Mouse (Mus musculus): Measurements from ENCODE around the gene Gm28047. TPM values are rescaled to one million over a fixed set of nuclear protein-coding genes. Genes with fewer than 3 reads are reported as not detected.

The Gm28047 gene
- total and polyA plus RNA-seq, 2 experiments from 2014 or later: not detected

DNA sequence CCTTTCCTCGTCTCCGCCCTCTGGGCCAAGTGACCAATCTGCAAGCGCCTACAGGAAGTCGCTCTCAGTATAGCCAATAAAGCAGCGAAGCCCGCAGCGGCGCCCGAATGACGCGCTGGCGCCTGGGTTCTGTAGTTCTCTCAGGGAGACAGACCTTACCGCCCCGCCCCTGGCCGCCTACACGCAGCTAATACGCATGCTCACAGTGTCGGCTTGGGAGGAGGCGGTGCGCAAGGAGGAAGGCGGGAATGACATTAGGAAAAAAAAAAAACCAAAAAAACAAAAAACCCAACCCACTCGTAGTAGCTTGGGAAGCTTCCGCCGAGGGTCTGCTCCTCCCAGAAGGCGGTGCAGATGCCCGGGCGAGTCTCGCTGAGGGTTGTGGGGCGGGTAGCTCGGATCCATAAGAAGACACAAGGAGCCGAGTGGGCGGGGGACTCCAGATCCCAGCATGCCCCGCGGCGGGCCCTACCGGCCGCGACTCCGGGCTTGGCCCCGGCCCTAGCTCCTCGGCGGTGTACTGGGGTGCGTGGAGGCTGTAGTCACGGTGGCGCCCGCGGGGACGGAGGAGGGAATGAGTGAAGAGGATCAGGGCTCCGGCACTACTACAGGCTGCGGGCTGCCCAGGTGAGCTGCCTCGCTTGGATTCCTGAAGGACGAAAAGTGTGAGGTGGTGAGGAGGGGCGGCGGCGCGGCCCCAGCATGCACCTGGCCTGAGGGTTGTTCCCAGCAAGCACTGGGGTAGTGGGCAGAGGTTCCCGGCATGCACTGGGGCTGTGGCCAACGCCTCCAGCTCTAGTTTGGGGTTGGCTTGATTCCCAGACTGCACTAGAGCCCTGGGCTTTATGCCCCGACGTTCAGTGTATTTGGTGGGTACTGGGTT, 106.7 kb downstream of the Gm28047 start, which contains the start of gene Tarbp2:
Gene Tarbp2 (plus strand): TSS at position 217 of the 883 bp plus-strand sequence.
- TF ChIP-seq CTCF (IDR thresholded peaks at IDR 0.05; ENCODE audit: low read depth): no peak
- TF ChIP-seq EP300 (IDR thresholded peaks at IDR 0.05; ENCODE audit: low read depth): peak; percentile 91
- peak within 1 kb of the TSS; percentile 93 for H3K4me2 ChIP-seq (ENCODE audit: low read depth, low read length)
- peak within 1 kb of the TSS; percentile 99 for H3K27ac ChIP-seq (ENCODE audit: low read depth)
- peak; percentile 99 for DNase-seq (ENCODE audit: low spot score)
- WGBS: under 1% methylated on average over 60 of the region's 60 CpGs
- H3K4me3 ChIP-seq (ENCODE audit: low read depth, low read length): peak within 1 kb of the TSS; percentile 61
- no peaks in the 10 kb centered on the region for H3K9me3 ChIP-seq (replicated peaks; ENCODE audit: control insufficient read depth, low read length)
- no peaks in the 10 kb centered on the region for H3K27me3 ChIP-seq (ENCODE audit: control insufficient read depth, insufficient read depth, low read length)
- peak within 1 kb of the TSS; percentile 79 for H3K9ac ChIP-seq (replicated peaks; ENCODE audit: low read depth, low read length)
- peaks cover 17% of the 10 kb centered on the region for H3K36me3 ChIP-seq (replicated peaks; ENCODE audit: control insufficient read depth, insufficient read depth, low read length)
- ATAC-seq (ENCODE audit: insufficient read depth, low read depth): peak; percentile 88
- peaks cover 23% of the 10 kb centered on the region for H3K4me1 ChIP-seq (ENCODE audit: control insufficient read depth, insufficient read depth)

DNA sequence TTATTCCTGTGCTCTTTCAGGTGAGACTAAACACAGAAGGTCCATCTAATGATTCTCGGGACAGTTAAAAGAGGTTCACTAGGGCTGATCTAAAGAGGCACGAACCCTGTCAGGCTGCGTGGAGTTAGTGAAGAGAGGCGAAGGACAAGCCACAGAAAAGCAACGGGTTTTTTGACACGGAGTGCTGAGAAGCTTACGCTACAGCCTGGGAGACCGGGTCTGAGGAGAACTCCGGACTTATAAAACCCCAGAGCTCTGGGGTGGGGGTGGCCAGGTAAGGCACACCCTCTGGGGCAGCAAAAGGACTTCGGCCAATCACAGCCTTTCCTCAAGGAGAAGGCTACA, 107.3 kb downstream of the Gm28047 start:
- ATAC-seq (ENCODE audit: insufficient read depth, low read depth): no peak
- peak overlapping the region; percentile 58 for H3K9ac ChIP-seq (replicated peaks; ENCODE audit: low read depth, low read length)
- peak overlapping the region; percentile 93 for H3K4me2 ChIP-seq (ENCODE audit: low read depth, low read length)
- peaks cover 23% of the 10 kb centered on the region for H3K4me1 ChIP-seq (ENCODE audit: control insufficient read depth, insufficient read depth)
- 0% methylated on average over 10 of the region's 10 CpGs for WGBS
- no peaks in the 10 kb centered on the region for H3K9me3 ChIP-seq (replicated peaks; ENCODE audit: control insufficient read depth, low read length)
- DNase-seq (ENCODE audit: low spot score): no peak
- H3K4me3 ChIP-seq (ENCODE audit: low read depth, low read length): peak overlapping the region; percentile 61
- no peaks in the 10 kb centered on the region for H3K27me3 ChIP-seq (ENCODE audit: control insufficient read depth, insufficient read depth, low read length)
- TF ChIP-seq CTCF (IDR thresholded peaks at IDR 0.05; ENCODE audit: low read depth): no peak
- no peak for TF ChIP-seq EP300 (IDR thresholded peaks at IDR 0.05; ENCODE audit: low read depth)
- peak overlapping the region; percentile 99 for H3K27ac ChIP-seq (ENCODE audit: low read depth)
- peaks cover 16% of the 10 kb centered on the region for H3K36me3 ChIP-seq (replicated peaks; ENCODE audit: control insufficient read depth, insufficient read depth, low read length)

DNA sequence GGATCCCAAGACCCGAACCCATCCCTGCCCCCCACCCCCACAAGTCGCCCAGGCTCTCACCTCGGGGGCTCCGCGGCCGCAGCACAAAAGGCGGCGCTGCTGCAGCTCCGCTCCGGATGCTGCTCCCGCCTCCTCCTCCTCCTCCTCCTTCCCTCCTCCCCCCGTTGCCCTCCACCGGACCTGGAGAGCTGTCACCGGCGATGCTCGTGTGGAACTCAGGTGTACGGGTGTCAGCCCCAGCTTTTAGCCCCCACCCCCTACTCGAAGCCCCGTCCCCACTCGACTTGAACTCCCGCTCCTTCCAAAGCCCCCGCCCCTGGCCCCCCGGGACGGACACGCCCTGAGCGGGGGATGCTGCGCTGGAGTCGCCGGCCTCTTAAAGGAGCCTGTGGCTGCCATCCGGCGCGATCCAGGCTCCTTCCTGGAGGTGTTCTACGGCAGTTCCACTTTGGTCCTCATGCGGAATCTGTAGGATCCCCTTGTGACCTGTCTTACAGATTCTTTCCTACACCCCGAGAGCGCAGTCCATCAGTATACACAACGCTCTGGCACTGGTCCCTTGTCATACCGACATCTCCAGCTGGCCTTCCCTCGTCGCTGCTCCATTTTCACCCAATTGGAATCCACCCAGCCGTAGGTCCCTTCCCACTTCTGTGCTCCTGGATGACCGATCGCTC, 108.0 kb downstream of the Gm28047 start, which contains the start of gene Map3k12:
Gene Map3k12 (minus strand): TSS at position 337 of the 677 bp plus-strand sequence.
- ATAC-seq (ENCODE audit: insufficient read depth, low read depth) (no peak), DNase-seq (ENCODE audit: low spot score) (peak; percentile 77)
- H3K9me3 ChIP-seq (replicated peaks; ENCODE audit: control insufficient read depth, low read length): no peaks in the 10 kb centered on the region
- H3K27ac ChIP-seq (ENCODE audit: low read depth): peak within 1 kb of the TSS; percentile 99
- H3K4me1 ChIP-seq (ENCODE audit: control insufficient read depth, insufficient read depth): peaks cover 23% of the 10 kb centered on the region
- TF ChIP-seq CTCF (IDR thresholded peaks at IDR 0.05; ENCODE audit: low read depth) (no peak), EP300 (IDR thresholded peaks at IDR 0.05; ENCODE audit: low read depth) (no peak)
- peak within 1 kb of the TSS; percentile 58 for H3K9ac ChIP-seq (replicated peaks; ENCODE audit: low read depth, low read length)
- under 1% methylated on average over 43 of the region's 43 CpGs for WGBS
- no peaks in the 10 kb centered on the region for H3K27me3 ChIP-seq (ENCODE audit: control insufficient read depth, insufficient read depth, low read length)
- H3K4me3 ChIP-seq (ENCODE audit: low read depth, low read length): peak within 1 kb of the TSS; percentile 61
- peaks cover 9% of the 10 kb centered on the region for H3K36me3 ChIP-seq (replicated peaks; ENCODE audit: control insufficient read depth, insufficient read depth, low read length)
- H3K4me2 ChIP-seq (ENCODE audit: low read depth, low read length): peak within 1 kb of the TSS; percentile 93

DNA sequence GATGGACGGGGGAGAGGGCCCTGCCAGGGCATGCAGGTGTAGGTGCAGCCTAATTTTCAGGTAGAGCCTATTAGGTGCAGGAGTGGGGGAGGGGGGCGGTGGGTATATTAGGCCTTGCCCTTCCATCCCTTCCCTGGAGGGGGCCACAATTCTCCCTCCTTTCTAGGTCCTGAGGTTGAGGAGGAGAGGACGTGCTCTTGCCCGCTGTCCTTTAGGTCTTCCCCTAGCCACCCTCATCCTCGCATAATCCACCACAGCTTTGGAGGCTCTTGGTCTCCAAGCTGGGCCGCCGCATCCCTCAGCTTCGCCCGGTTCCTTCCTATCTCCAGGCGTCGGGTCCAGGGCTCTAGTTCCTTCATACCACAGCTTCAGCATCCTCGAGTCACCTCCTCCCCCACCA, 108.6 kb downstream of the Gm28047 start:
- DNase-seq (ENCODE audit: low spot score): no peak
- WGBS: 5% methylated on average over 12 of the region's 12 CpGs

DNA sequence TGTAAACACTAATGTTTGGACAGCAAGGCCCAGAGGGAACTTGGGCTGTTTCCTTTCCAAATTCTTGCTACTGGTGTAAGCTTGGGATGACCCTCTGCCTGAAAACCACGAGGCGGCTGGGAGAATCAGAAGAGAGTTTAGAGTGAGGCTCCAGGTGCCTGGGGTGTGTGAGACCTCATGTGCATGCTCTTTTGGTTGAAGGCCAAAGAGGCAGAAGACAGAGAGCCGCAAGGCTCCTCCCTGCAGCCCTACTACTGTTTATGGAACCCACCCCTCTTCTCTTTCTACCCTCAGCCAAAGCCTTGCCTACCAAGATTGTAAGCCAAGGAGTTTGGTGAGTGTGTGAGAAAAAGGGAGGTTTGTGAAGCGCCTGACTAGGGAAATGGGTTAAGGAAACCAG, 109.1 kb downstream of the Gm28047 start:
- H3K27me3 ChIP-seq (ENCODE audit: control insufficient read depth, insufficient read depth, low read length): no peaks in the 10 kb centered on the region
- peaks cover 23% of the 10 kb centered on the region for H3K4me1 ChIP-seq (ENCODE audit: control insufficient read depth, insufficient read depth)
- H3K36me3 ChIP-seq (replicated peaks; ENCODE audit: control insufficient read depth, insufficient read depth, low read length): no peaks in the 10 kb centered on the region
- 57% methylated on average over 4 of the region's 4 CpGs for WGBS
- peak overlapping the region; percentile 93 for H3K4me2 ChIP-seq (ENCODE audit: low read depth, low read length)
- no peaks in the 10 kb centered on the region for H3K9me3 ChIP-seq (replicated peaks; ENCODE audit: control insufficient read depth, low read length)
- no peak for ATAC-seq (ENCODE audit: insufficient read depth, low read depth)
- no peak for DNase-seq (ENCODE audit: low spot score)
- TF ChIP-seq EP300 (IDR thresholded peaks at IDR 0.05; ENCODE audit: low read depth): no peak
- no peak for TF ChIP-seq CTCF (IDR thresholded peaks at IDR 0.05; ENCODE audit: low read depth)
- H3K27ac ChIP-seq (ENCODE audit: low read depth): no peak overlapping the region
- no peak overlapping the region for H3K9ac ChIP-seq (replicated peaks; ENCODE audit: low read depth, low read length)
- H3K4me3 ChIP-seq (ENCODE audit: low read depth, low read length): no peak overlapping the region

More for the DNA sequence above, 108.6 kb downstream of the Gm28047 start:
- no peak for ATAC-seq (ENCODE audit: insufficient read depth, low read depth)
- Histone ChIP-seq H3K9ac (replicated peaks; ENCODE audit: low read depth, low read length) (peak overlapping the region; percentile 58), H3K4me2 (ENCODE audit: low read depth, low read length) (peak overlapping the region; percentile 93), H3K9me3 (replicated peaks; ENCODE audit: control insufficient read depth, low read length) (no peaks in the 10 kb centered on the region), H3K4me3 (ENCODE audit: low read depth, low read length) (peak overlapping the region; percentile 61), H3K27me3 (ENCODE audit: control insufficient read depth, insufficient read depth, low read length) (no peaks in the 10 kb centered on the region), H3K4me1 (ENCODE audit: control insufficient read depth, insufficient read depth) (peaks cover 23% of the 10 kb centered on the region), H3K27ac (ENCODE audit: low read depth) (peak overlapping the region; percentile 99), H3K36me3 (replicated peaks; ENCODE audit: control insufficient read depth, insufficient read depth, low read length) (peaks cover 3% of the 10 kb centered on the region; the same call in 1 of the 2 replicates)
- no peak for TF ChIP-seq EP300 (IDR thresholded peaks at IDR 0.05; ENCODE audit: low read depth)
